Mouse (Mus musculus) cerebellum, adult 2 months (tissue): ENCODE data around the gene Slc39a9. TPM values are rescaled to one million over a fixed set of nuclear protein-coding genes. Genes with fewer than 3 reads are reported as not detected.

Experiments
- DNase-seq, 2 experiments: peaks; one replicate each; pipeline ENCODE4 v3.0.0; 2021
- H3K27ac ChIP-seq: fragments of 200-500 bp; 2 replicates; pipeline ENCODE4 v1.5.1; 2012; ENCODE audit warnings: low read length, control low read depth, inconsistent platforms; ENCODE audit not compliant: insufficient read depth
- H3K27me3 ChIP-seq: fragments of 200-500 bp; 2 replicates; pipeline ENCODE4 v1.6.1; 2012; ENCODE audit warnings: inconsistent platforms, mild to moderate bottlenecking, low read length, moderate library complexity; ENCODE audit not compliant: control insufficient read depth, insufficient read depth
- H3K4me1 ChIP-seq: fragments of 200-500 bp; 2 replicates; pipeline ENCODE4 v1.6.1; 2011; ENCODE audit warnings: low read length; ENCODE audit not compliant: control insufficient read depth, insufficient read depth
- H3K4me3 ChIP-seq: fragments of 200-500 bp; replicated peaks from 2 replicates; pipeline ENCODE3; 2011; ENCODE audit warnings: mild to moderate bottlenecking, low read depth, low read length, control low read depth; ENCODE audit not compliant: insufficient read depth
- CTCF ChIP-seq: fragments of 200-500 bp; IDR thresholded peaks from 2 replicates; pipeline ENCODE4 v1.5.1; 2011; ENCODE audit warnings: low read depth, mild to moderate bottlenecking, control low read depth, low read length, moderate library complexity, borderline replicate concordance; ENCODE audit not compliant: insufficient read depth
- POLR2A ChIP-seq: fragments of 200-500 bp; IDR thresholded peaks from 2 replicates; pipeline ENCODE4 v1.6.1; 2011; ENCODE audit warnings: low read length, control low read depth, borderline replicate concordance; ENCODE audit not compliant: insufficient read depth
- WGBS: fragments of 180-500 bp; shearing (Covaris S2); methylation state at CpG from one replicate; pipeline ENCODE4 v1.1.7; 2018; 5-methylcytosine and 5-hydroxymethylcytosine counted together
- polyA plus RNA-seq: library from polyadenylated mRNA; depleted of rRNA; stranded (reverse); fragments of >200 nt; gene quantifications from 2 replicates; pipeline ENCODE4 v1.2.3, GENCODE M21; 2012; rRNA removed

The Slc39a9 gene
- polyA plus RNA-seq, 1 experiment = 31.9 TPM

- H3K27ac ChIP-seq = no peak overlapping the region
- H3K4me1 ChIP-seq = no peaks in the 10 kb centered on the region
- H3K4me3 ChIP-seq = no peak overlapping the region
- no peak for TF ChIP-seq POLR2A
- TF ChIP-seq CTCF = peak; percentile 37; the same call in 1 of the 2 replicates
- DNase-seq = no peak
- whole genome bisulfite sequencing = 65% methylated on average over 2 of the region's 2 CpGs
- H3K27me3 ChIP-seq = no peaks in the 10 kb centered on the region
Observed at GRCm38 (mm10) chr12:80728814-80729213, 85.1 kb downstream of the Slc39a9 start.

- TF ChIP-seq CTCF (no peak), POLR2A (no peak)
- DNase-seq = no peak
Observed at GRCm38 (mm10) chr12:80729758-80730530, 86.3 kb downstream of the Slc39a9 start.

GRCm38 (mm10) chr12:80730567-80730966 lies 86.9 kb downstream of the Slc39a9 start:
- H3K4me3 ChIP-seq = no peak overlapping the region
- H3K4me1 ChIP-seq = no peaks in the 10 kb centered on the region
- TF ChIP-seq CTCF = peak; percentile 76; the same call in 1 of the 2 replicates
- no peak for TF ChIP-seq POLR2A
- no peak overlapping the region for H3K27ac ChIP-seq
- WGBS = 3% methylated on average over 9 of the region's 9 CpGs
- peak; percentile 63 to 72 for DNase-seq
- H3K27me3 ChIP-seq = no peaks in the 10 kb centered on the region

More at GRCm38 (mm10) chr12:80729758-80730530, 86.3 kb downstream of the Slc39a9 start:
- Histone ChIP-seq H3K4me1 (no peaks in the 10 kb centered on the region), H3K27me3 (no peaks in the 10 kb centered on the region), H3K27ac (no peak overlapping the region), H3K4me3 (no peak overlapping the region)
- 65% methylated on average over 12 of the region's 12 CpGs for WGBS

Other genes with a start within 250 kb of the Slc39a9 start
- gene Dcaf5, start 207.3 kb upstream of the Slc39a9 start, polyA plus RNA-seq = 36.5 and 36.9 TPM in 2 replicates
- 61.5 and 68.0 TPM in 2 replicates for gene Exd2, start 180.8 kb upstream of the Slc39a9 start, polyA plus RNA-seq
- gene Galnt16, start 125.6 kb upstream of the Slc39a9 start, polyA plus RNA-seq = 29.3 and 32.8 TPM in 2 replicates
- gene Erh, start 458 bp downstream of the Slc39a9 start, polyA plus RNA-seq = 79.5 and 92.0 TPM in 2 replicates
- 61.7 and 66.3 TPM in 2 replicates for gene Plekhd1, start 48.7 kb downstream of the Slc39a9 start, polyA plus RNA-seq
- 4.9 and 5.4 TPM in 2 replicates for gene Ccdc177, start 116.8 kb downstream of the Slc39a9 start, polyA plus RNA-seq
- gene Susd6, start 146.6 kb downstream of the Slc39a9 start, polyA plus RNA-seq = 46.3 and 54.8 TPM in 2 replicates